Mouse (Mus musculus) bone marrow, adult 2 months (tissue): ENCODE measurements around the gene Sohlh2.

Experiments used
- CTCF ChIP-seq: fragments of 200-500 bp; IDR thresholded peaks from 2 replicates; pipeline ENCODE4 v1.5.1; 2011; ENCODE audit warnings: low read length, control low read depth; ENCODE audit not compliant: control insufficient read depth, insufficient read depth
- POLR2A ChIP-seq: fragments of 200-500 bp; IDR thresholded peaks from 2 replicates; pipeline ENCODE4 v1.6.1; 2011; ENCODE audit warnings: low read depth, mild to moderate bottlenecking, control low read depth, low read length, borderline replicate concordance; ENCODE audit not compliant: control insufficient read depth

GRCm38 (mm10) chr3:55163510-55163909, 18.3 kb upstream of the Sohlh2 start:
- TF ChIP-seq CTCF (no peak), POLR2A (no peak)
